Mouse (Mus musculus) heart, postnatal 0 days (tissue): Measurements from ENCODE around the gene Tmem116.

Experiments used
- CTCF ChIP-seq: IDR thresholded peaks from 2 replicates; pipeline ENCODE4 v1.5.1; 2016; ENCODE audit warnings: antibody characterized with exemption, control low read depth, low read depth
- EP300 ChIP-seq: IDR thresholded peaks from 2 replicates; pipeline ENCODE4 v1.6.1; 2016; ENCODE audit warnings: antibody characterized with exemption, low read depth

- TF ChIP-seq CTCF (no peak), EP300 (no peak)
Measured at GRCm38 (mm10) chr5:121452026-121452869, 555 bp downstream of the Tmem116 start, which contains the start of gene Erp29.
